Mouse (Mus musculus) c-Kit-positive CD71-positive TER-119-positive erythroid progenitor cells, embryonic 14.5 days (primary cell): ENCODE results near the gene Mfrp.

ENCODE experiments used
- DNase-seq: peaks from one replicate; pipeline ENCODE4 v3.0.0-alpha.2; 2013; ENCODE audit warnings: low spot score

Gene Mfrp

GRCm38 (mm10) chr9:44101490-44101889, at the start of gene Mfrp:
Gene Mfrp, plus strand, starts transcription at chr9:44101729.
- DNase-seq, result no peak

- DNase-seq, result no peak
Observed at GRCm38 (mm10) chr9:44052855-44053254, 48.7 kb upstream of the Mfrp start.

GRCm38 (mm10) chr9:44053936-44054335, 47.6 kb upstream of the Mfrp start:
- no peak for DNase-seq

GRCm38 (mm10) chr9:44058606-44059005, 42.9 kb upstream of the Mfrp start:
- DNase-seq, result no peak

- DNase-seq, result no peak
Observed at GRCm38 (mm10) chr9:44065177-44065576, 36.4 kb upstream of the Mfrp start.

GRCm38 (mm10) chr9:44066785-44067225, 34.7 kb upstream of the Mfrp start, which contains the start of gene Usp2:
Gene Usp2, plus strand, starts transcription at chr9:44067021.
- peak; percentile 92 for DNase-seq

GRCm38 (mm10) chr9:44067241-44067959, 34.1 kb upstream of the Mfrp start:
- DNase-seq, result no peak

GRCm38 (mm10) chr9:44067960-44068330, 33.6 kb upstream of the Mfrp start:
- no peak for DNase-seq

- DNase-seq, result no peak
Observed at GRCm38 (mm10) chr9:44069252-44069651, 32.3 kb upstream of the Mfrp start.

GRCm38 (mm10) chr9:44070113-44070843, 31.3 kb upstream of the Mfrp start:
- no peak for DNase-seq

- no peak for DNase-seq
Observed at GRCm38 (mm10) chr9:44070844-44071231, 30.7 kb upstream of the Mfrp start.

- no peak for DNase-seq
Observed at GRCm38 (mm10) chr9:44071914-44072598, 29.5 kb upstream of the Mfrp start.

- no peak for DNase-seq
Observed at GRCm38 (mm10) chr9:44072599-44072915, 29.0 kb upstream of the Mfrp start.

- DNase-seq, result no peak
Observed at GRCm38 (mm10) chr9:44073115-44073514, 28.4 kb upstream of the Mfrp start.

GRCm38 (mm10) chr9:44074395-44075275, 26.9 kb upstream of the Mfrp start:
- peak; percentile 47 for DNase-seq

- DNase-seq, result no peak
Observed at GRCm38 (mm10) chr9:44075276-44075995, 26.1 kb upstream of the Mfrp start.

GRCm38 (mm10) chr9:44075996-44076763, 25.3 kb upstream of the Mfrp start:
- DNase-seq, result no peak

- DNase-seq, result peak; percentile 55
Observed at GRCm38 (mm10) chr9:44076764-44077120, 24.8 kb upstream of the Mfrp start.

GRCm38 (mm10) chr9:44077266-44077910, 24.1 kb upstream of the Mfrp start:
- DNase-seq, result no peak

GRCm38 (mm10) chr9:44078136-44078797, 23.3 kb upstream of the Mfrp start:
- no peak for DNase-seq
